Mouse (Mus musculus) adipose tissue, adult 10 weeks (tissue): ENCODE measurements around the gene Cnr2. TPM values are rescaled to one million over a fixed set of nuclear protein-coding genes. Genes with fewer than 3 reads are reported as not detected.

Experiments used
- polyA plus RNA-seq: library from polyadenylated mRNA; stranded (reverse); fragments of 350-450 nt; fragmentation: Illumina TruSeq; extraction: RNeasy Lipid Tissue Mini Kit (QIAGEN cat#74804); gene quantifications from one replicate; pipeline ENCODE4 v1.2.3, GENCODE M21; 2014; ENCODE audit warnings: low read depth, low replicate concordance

Gene Cnr2
- 0.78 TPM for polyA plus RNA-seq

DNA sequence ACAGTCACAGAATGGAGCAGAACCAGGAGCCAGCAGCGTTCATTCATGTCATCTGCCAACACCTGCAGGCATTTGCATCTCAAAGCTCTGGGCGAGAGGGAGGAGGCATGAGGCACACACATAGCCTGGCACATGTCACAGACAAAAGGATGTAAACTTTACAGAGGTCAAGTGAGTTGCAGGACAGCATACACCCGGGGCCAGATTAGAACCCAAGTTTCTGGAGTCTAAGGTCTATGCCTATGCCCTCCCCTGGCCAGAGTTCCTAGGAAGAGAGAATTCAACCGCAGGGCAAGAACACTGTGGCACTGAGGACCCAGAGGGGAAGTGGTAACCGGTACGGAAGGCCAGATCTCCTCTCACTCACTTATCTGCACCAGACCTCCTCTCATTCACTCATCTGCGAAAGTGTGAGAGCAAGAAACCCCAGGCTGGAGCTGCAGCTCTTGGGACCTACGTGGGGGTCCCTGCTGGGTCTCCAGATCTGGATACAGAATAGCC, at the start of gene Cnr2:
TSS of gene Cnr2 (plus strand) at position 324 of the 501 bp plus-strand sequence.

DNA sequence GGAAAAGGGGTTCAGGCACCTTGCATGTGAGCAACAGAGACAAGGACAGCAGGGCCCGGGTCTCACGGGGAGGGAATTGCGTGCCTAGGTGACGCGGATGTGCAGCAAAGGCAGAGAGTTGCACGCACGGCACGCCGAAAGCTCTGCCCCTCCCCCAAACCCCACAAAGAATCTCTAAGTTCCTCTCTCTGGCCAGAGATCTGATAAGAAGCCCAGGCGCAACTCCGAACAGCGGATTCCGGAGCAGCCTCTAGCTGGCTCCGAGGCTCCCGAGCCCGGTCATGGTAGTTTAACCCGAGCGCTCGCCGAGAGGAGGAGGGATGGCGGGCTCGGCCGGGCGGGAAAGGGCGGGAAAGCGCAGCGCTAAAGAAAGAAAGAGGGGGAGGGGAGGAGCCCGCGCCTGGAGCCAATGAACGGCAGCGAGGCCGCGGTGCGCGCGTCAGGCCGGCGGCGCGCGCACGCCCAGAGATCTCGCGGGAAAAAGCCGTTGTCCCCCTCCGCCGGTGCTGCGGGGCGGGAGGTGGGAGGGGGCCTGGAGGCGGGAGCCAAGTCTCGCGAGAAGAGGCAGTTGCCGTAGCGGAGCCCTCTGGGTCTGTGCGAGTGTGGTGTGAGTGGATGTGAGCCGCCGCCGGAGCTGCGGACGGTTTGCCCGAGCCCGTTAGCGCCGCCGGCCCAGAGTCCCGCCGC, 39.5 kb upstream of the Cnr2 start, which contains the start of gene Srsf10:
TSS of gene Srsf10 (plus strand) at position 212 of the 687 bp plus-strand sequence.

DNA sequence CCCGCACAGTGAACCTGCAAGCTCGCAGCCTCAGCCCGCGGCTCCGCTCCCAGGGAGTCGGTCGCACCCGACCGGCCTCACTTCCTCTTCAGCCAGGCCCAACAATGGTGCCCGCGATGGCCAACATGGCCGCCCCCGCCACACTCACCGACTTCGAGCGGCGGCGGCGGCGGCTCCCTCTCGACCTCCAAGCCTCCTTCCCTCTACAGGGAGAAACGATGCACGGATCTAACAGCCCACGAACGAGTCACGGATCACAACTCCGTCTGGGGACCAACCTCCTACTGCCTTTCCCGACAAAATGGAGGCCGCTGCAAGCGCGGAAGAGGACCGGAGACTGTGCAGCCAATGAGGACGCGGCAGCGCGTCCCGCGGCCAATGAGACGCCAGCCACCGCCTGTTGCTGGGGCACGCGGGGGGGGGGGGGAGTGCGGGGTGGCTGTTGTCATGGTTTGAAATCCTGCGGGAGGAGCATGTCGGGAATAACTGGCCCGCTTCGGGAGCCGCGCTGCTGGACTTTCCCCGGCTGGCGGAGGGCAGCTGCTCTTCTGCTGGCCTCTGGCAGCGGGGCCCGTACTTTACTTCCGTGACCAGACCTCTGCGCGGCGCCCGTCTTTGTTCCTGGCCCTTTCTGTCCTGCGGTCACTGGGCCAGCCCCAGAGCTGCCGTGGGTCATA, 21.5 kb upstream of the Cnr2 start, which contains the start of gene Pnrc2:
TSS of gene Pnrc2 (minus strand) at position 325 of the 677 bp plus-strand sequence.

DNA sequence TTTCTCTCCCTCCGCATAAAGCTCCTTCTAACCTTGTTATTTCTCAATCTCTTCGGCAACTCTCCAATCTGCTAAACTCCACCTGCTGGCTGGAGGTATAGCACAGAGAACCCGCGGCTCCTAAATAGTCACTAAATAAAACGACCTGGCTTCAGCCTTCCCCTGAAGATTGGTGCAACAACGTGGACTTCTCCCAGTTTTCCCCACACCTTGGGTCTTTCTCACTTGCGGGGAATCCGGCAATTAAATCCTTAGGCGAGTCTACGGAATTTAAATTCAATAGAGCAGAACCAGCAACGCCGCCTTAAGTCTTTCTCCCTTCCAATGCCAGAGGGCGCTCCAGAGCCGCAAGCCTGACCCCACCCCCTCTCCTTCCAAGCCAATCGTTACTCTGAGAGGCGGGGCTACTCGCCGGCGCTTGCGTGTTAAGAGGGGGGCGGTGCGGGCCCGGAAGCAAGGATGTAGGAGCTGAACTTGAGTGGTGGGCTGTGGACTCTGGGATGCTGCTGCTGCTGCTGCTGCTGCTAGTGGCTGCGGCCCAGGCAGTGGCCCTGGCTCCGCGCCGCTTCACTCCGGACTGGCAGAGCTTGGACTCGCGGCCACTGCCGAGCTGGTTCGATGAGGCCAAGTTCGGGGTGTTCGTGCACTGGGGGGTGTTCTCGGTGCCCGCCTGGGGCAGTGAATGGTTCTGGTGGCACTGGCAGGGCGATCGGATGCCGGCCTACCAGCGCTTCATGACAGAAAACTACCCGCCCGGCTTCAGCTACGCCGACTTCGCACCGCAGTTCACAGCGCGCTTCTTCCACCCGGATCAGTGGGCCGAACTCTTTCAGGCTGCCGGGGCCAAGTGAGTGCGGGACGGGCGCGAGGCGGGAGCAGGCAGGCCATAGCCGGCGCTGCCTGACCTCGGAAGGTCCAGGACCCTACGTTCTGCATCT, 25.4 kb downstream of the Cnr2 start, which contains the start of gene Fuca1:
TSS of gene Fuca1 (plus strand) at position 432 of the 938 bp plus-strand sequence.

DNA sequence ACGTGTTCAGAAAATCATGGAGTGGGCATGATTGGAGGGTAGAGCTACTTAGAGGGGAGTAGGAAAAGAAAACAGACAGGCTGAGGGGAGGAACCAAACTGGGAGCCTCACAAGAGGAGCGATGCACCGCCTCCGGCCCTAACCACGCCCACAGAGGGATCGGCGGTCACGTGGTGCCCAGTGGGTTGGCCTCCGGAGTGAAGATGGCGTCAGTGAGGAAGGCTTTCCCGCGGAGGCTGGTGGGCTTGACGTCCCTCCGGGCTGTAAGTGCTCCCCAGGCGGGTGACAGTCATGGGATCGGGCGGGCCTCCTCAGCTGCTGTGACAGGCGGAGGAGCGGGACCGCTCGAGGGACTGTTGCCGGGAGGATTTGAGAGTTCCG, 51.1 kb downstream of the Cnr2 start, which contains the start of gene Hmgcl:
TSS of gene Hmgcl (plus strand) at position 171 of the 381 bp plus-strand sequence.

DNA sequence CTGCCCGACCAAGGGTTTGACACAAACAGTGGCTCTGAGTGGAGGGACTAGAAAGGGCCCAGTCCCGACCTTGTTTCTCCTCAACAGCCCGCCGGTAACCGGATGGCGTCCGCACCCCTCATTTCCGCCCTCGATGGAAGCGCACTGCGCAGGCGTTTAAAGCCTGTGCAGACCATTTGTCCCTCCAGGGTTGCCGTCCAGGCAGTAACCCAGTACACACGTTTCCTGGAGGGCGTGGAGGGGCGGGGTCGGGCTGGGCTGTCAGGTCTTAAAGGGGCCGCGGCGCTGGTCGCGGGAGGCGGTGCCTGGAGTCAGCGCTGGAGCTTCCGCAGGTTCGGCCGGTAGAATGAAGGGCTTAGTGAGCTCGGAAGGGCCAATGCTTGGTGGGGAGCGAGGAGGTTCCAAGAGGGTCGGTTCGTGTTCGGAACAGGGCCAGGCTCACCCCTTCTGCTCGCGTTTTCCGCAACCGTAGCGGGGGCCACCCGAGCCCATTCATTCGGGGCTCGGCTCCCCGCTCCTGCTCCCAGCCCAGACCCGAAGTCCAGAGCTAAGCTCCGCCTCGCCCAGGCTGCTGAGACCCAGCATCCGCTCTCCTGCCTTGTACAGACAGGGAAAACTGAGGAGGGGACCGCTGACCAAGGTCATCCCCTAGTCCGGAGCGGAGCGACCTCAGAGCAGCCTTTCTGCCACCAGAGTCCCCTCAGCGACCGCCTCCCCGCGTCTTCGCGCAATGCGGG, 68.4 kb downstream of the Cnr2 start, which contains the start of gene Gale:
TSS of gene Gale (plus strand) at position 271 of the 737 bp plus-strand sequence.

Other genes with a start within 250 kb of the Cnr2 start
- gene Ifnlr1, start 209.1 kb upstream of the Cnr2 start, polyA plus RNA-seq, result 4.7 TPM
- 0.48 TPM for gene Il22ra1, start 167.2 kb upstream of the Cnr2 start, polyA plus RNA-seq
- gene Myom3, start 135.7 kb upstream of the Cnr2 start, polyA plus RNA-seq, result 2.2 TPM
- gene Srsf10, start 39.6 kb upstream of the Cnr2 start, polyA plus RNA-seq, result 89.6 TPM
- gene Pnrc2, start 21.5 kb upstream of the Cnr2 start, polyA plus RNA-seq, result 131 TPM
- 212 TPM for gene Fuca1, start 25.3 kb downstream of the Cnr2 start, polyA plus RNA-seq
- 52.3 TPM for gene Hmgcl, start 51.1 kb downstream of the Cnr2 start, polyA plus RNA-seq
- gene Gale, start 68.3 kb downstream of the Cnr2 start, polyA plus RNA-seq, result 29.9 TPM
- 50.2 TPM for gene Lypla2, start 77.2 kb downstream of the Cnr2 start, polyA plus RNA-seq
- 46.8 TPM for gene Pithd1, start 91.9 kb downstream of the Cnr2 start, polyA plus RNA-seq
- gene Eloa, start 126.4 kb downstream of the Cnr2 start, polyA plus RNA-seq, result 24.2 TPM
- 1,130 TPM for gene Rpl11, start 158.0 kb downstream of the Cnr2 start, polyA plus RNA-seq
- gene Id3, start 248.1 kb downstream of the Cnr2 start, polyA plus RNA-seq, result 58.8 TPM